Mouse (Mus musculus) layer of hippocampus, postnatal 10 days (tissue): ENCODE measurements at regions not wholly inside any gene's neighbourhood (a gene's known extent, or its start where the extent isn't known, plus 50 kb on each side); places are given as distances from the start of the nearest gene placed in this dataset.

Experiments used
- DNase-seq, 2 experiments: peaks; one replicate each; pipeline ENCODE4 v3.0.0; 2021; ENCODE audit warnings: low spot score in 2 of 2

- DNase-seq, result no peak
These were observed 211.8 kb downstream of the CK137956 start for GRCm38 (mm10) chr4:127758961-127759360.

- DNase-seq, result no peak
These were observed 214.5 kb downstream of the CK137956 start for GRCm38 (mm10) chr4:127756238-127756637.

- DNase-seq, result no peak
These were observed 220.0 kb downstream of the CK137956 start for GRCm38 (mm10) chr4:127750781-127751180.

- DNase-seq, result peak in 1 of 2 experiments; percentile 20
These were observed 222.9 kb downstream of the CK137956 start for GRCm38 (mm10) chr4:127747876-127748275.

GRCm38 (mm10) chr4:127736781-127737180 lies 234.0 kb downstream of the CK137956 start:
- DNase-seq, result no peak

- DNase-seq, result no peak
These were observed 234.6 kb downstream of the CK137956 start for GRCm38 (mm10) chr4:127736151-127736550.

- DNase-seq, result no peak
These were observed 236.1 kb downstream of the CK137956 start for GRCm38 (mm10) chr4:127734641-127735040.

GRCm38 (mm10) chr4:127718661-127719060 lies 252.1 kb downstream of the CK137956 start:
- no peak for DNase-seq

- no peak for DNase-seq
These were observed 258.5 kb downstream of the CK137956 start for GRCm38 (mm10) chr4:127712274-127712673.

GRCm38 (mm10) chr4:127710816-127711215 lies 259.9 kb downstream of the CK137956 start:
- no peak for DNase-seq

GRCm38 (mm10) chr4:127709746-127710145 lies 261.0 kb downstream of the CK137956 start:
- DNase-seq, result no peak

GRCm38 (mm10) chr4:127708186-127708585 lies 262.6 kb downstream of the CK137956 start:
- DNase-seq, result no peak

GRCm38 (mm10) chr4:127707126-127707525 lies 263.6 kb downstream of the CK137956 start:
- no peak for DNase-seq

- DNase-seq, result no peak
These were observed 269.1 kb downstream of the CK137956 start for GRCm38 (mm10) chr4:127701651-127702050.

- DNase-seq, result no peak
These were observed 280.8 kb downstream of the CK137956 start for GRCm38 (mm10) chr4:127689986-127690385.

GRCm38 (mm10) chr4:127685021-127685420 lies 285.7 kb downstream of the CK137956 start:
- DNase-seq, result no peak

GRCm38 (mm10) chr4:127679391-127679790 lies 291.4 kb downstream of the CK137956 start:
- no peak for DNase-seq

GRCm38 (mm10) chr4:127678437-127678836 lies 292.3 kb downstream of the CK137956 start:
- no peak for DNase-seq

GRCm38 (mm10) chr4:127675745-127676315 lies 294.9 kb downstream of the CK137956 start:
- no peak for DNase-seq

- DNase-seq, result no peak
These were observed 302.0 kb upstream of the Gjb5 start for GRCm38 (mm10) chr4:127659950-127660349.

- DNase-seq, result no peak
These were observed 293.6 kb upstream of the Gjb5 start for GRCm38 (mm10) chr4:127651601-127652000.

GRCm38 (mm10) chr4:127648011-127648410 lies 290.0 kb upstream of the Gjb5 start:
- DNase-seq, result no peak

GRCm38 (mm10) chr4:127647189-127647588 lies 289.2 kb upstream of the Gjb5 start:
- no peak for DNase-seq
